Mouse (Mus musculus): ENCODE results near the gene Umod. TPM values are rescaled to one million over a fixed set of nuclear protein-coding genes. Genes with fewer than 3 reads are reported as not detected.

The Umod gene
- polyA plus RNA-seq, 1 experiment from 2014 or later, result not detected

DNA sequence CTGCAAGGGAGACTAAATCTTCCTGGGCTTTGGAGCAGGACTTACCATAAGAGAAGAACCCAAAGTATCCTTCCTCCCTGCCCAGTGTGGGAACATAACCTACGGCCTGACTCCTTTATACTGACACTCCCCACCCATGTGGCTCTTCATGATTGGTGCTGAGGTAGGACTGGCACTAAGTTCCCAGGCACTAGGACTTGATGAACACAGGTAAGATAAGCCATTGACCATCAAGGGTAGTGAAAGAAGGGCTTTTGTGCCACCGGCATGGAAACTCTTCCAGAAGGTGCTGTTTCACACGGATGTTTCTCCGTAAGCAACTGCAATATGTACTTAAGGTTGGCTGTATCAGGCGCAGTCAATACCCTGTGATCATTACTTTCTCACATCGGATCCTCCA, 19.9 kb downstream of the Umod start, which contains the start of gene Gp2:
Gene Gp2, minus strand, starts transcription at position 101 of the 400 bp plus-strand sequence.
- H3K9me3 ChIP-seq (replicated peaks; ENCODE audit: control insufficient read depth, low read length), result no peaks in the 10 kb centered on the region
- no peak within 1 kb of the TSS for H3K9ac ChIP-seq (ENCODE audit: low read length)
- no peaks in the 10 kb centered on the region for H3K4me1 ChIP-seq (ENCODE audit: control insufficient read depth, insufficient read depth, low read length)
- no peaks in the 10 kb centered on the region for H3K27me3 ChIP-seq (ENCODE audit: control insufficient read depth, insufficient read depth, low read length)
- H3K36me3 ChIP-seq (ENCODE audit: control insufficient read depth, insufficient read depth, low read length), result no peaks in the 10 kb centered on the region
- ATAC-seq (ENCODE audit: insufficient read depth, low FRiP score), result no peak
- no peak within 1 kb of the TSS for H3K27ac ChIP-seq (ENCODE audit: low read length)
- no peak within 1 kb of the TSS for H3K4me2 ChIP-seq (ENCODE audit: low read depth, low read length)
- H3K4me3 ChIP-seq (replicated peaks; ENCODE audit: low read length), result no peak within 1 kb of the TSS
- WGBS, result 80% methylated on average over 6 of the region's 6 CpGs

DNA sequence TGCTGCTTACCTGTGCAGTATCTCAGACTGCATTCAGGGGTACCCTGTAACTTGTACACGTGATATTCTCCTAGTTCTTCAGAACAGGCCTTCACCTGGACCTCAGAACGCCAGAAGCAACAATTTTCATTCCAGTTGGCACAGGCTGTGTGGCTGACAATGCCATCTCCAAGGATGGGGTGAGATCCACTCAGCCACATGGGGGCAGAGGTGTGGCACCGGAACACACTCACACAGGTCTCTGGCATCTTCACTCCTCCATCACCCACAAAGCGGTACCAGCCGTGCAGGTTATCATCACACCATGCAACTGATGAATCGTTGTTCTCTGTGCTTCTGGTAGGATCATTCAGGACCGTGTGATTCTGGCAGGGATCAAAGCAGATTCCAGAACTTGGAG, 24.9 kb downstream of the Umod start:
- Histone ChIP-seq H3K36me3 (ENCODE audit: control insufficient read depth, insufficient read depth, low read length) (no peaks in the 10 kb centered on the region), H3K4me1 (ENCODE audit: control insufficient read depth, insufficient read depth, low read length) (no peaks in the 10 kb centered on the region), H3K27me3 (ENCODE audit: control insufficient read depth, insufficient read depth, low read length) (no peaks in the 10 kb centered on the region), H3K9ac (ENCODE audit: low read length) (no peak overlapping the region), H3K27ac (ENCODE audit: low read length) (no peak overlapping the region), H3K4me2 (ENCODE audit: low read depth, low read length) (no peak overlapping the region), H3K4me3 (replicated peaks; ENCODE audit: low read length) (no peak overlapping the region), H3K9me3 (replicated peaks; ENCODE audit: control insufficient read depth, low read length) (no peaks in the 10 kb centered on the region)
- no peak for ATAC-seq (ENCODE audit: insufficient read depth, low FRiP score)
- WGBS, result 80% methylated on average over 7 of the region's 7 CpGs

DNA sequence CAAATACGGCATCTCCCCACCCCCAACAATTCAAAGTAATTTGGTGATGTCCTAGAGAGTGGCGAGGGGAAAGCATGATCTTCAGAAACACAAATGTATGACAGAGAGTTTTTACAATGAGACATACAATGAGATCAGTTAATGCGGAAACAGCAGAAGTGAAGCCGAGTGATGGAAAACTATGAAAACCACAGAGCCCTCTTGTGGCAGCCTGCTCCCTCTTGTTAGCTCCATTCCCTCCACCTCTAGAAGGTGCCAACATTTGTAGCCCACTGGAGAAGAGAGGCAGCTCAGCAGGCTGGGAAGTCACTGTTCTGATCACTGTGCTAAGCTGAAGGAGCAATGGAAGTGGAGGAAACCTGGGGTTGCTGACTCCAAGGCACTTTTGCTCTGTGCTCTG, 35.2 kb downstream of the Umod start:
- H3K4me2 ChIP-seq (ENCODE audit: low read depth, low read length), result no peak overlapping the region
- H3K4me1 ChIP-seq (ENCODE audit: control insufficient read depth, insufficient read depth, low read length), result no peaks in the 10 kb centered on the region
- H3K9ac ChIP-seq (ENCODE audit: low read length), result no peak overlapping the region
- H3K27me3 ChIP-seq (ENCODE audit: control insufficient read depth, insufficient read depth, low read length), result no peaks in the 10 kb centered on the region
- no peaks in the 10 kb centered on the region for H3K9me3 ChIP-seq (replicated peaks; ENCODE audit: control insufficient read depth, low read length)
- no peak overlapping the region for H3K4me3 ChIP-seq (replicated peaks; ENCODE audit: low read length)
- H3K36me3 ChIP-seq (ENCODE audit: control insufficient read depth, insufficient read depth, low read length), result no peaks in the 10 kb centered on the region
- H3K27ac ChIP-seq (ENCODE audit: low read length), result no peak overlapping the region
- WGBS, result 58% methylated on average over 4 of the region's 4 CpGs
- ATAC-seq (ENCODE audit: insufficient read depth, low FRiP score), result no peak

DNA sequence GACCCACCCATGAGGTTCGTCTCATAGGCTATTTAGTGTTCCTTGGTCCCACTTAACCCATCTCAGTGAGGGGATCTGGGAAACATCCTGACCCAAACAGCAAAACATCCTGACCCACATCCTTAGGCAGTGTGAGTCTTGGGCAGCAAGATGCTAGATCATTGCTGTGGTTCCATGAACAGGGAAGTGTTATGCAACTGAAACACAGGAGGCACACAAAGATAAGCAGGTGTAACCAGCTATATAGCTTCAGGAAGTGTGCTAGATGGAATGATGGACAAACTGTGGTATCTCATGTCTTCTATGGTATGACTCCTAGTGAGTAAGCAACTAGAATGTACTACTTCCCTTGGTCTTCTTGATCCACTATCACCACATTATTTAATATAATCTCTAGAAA, 37.1 kb downstream of the Umod start:
- H3K36me3 ChIP-seq (ENCODE audit: control insufficient read depth, insufficient read depth, low read length), result no peaks in the 10 kb centered on the region

DNA sequence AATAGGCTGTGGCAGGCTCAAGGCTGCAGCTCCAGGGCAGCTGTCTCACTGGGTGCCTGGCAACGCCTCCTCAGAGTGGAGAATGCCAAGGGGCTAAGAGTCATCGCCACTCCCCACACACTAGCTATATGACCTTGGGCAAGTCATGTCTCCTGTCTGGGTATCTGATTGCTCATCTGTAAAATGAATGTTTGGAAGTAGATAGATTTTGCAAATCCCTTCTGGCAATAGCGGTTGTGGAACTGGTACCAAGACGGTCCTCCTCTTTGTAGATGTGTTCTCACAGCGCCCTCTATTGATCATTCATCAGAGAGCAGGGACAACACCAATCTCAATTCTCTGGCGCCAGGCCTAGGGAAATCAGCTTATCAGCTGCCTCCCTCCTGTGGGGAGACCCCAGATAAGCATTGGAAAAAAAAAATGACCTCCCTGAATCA, 51.9 kb downstream of the Umod start:
- Histone ChIP-seq H3K4me1 (ENCODE audit: control insufficient read depth, insufficient read depth, low read length) (no peaks in the 10 kb centered on the region), H3K4me3 (replicated peaks; ENCODE audit: low read length) (no peak overlapping the region), H3K4me2 (ENCODE audit: low read depth, low read length) (no peak overlapping the region), H3K36me3 (ENCODE audit: control insufficient read depth, insufficient read depth, low read length) (no peaks in the 10 kb centered on the region), H3K9ac (ENCODE audit: low read length) (no peak overlapping the region), H3K9me3 (replicated peaks; ENCODE audit: control insufficient read depth, low read length) (no peaks in the 10 kb centered on the region), H3K27me3 (ENCODE audit: control insufficient read depth, insufficient read depth, low read length) (no peaks in the 10 kb centered on the region), H3K27ac (ENCODE audit: low read length) (no peak overlapping the region)
- no peak for ATAC-seq (ENCODE audit: insufficient read depth, low FRiP score)
- WGBS, result 17% methylated on average over 6 of the region's 6 CpGs

More for the DNA sequence above, 37.1 kb downstream of the Umod start:
- no peaks in the 10 kb centered on the region for H3K27me3 ChIP-seq (ENCODE audit: control insufficient read depth, insufficient read depth, low read length)
- no peaks in the 10 kb centered on the region for H3K9me3 ChIP-seq (replicated peaks; ENCODE audit: control insufficient read depth, low read length)
- WGBS, result 65% methylated on average over 1 of the region's 1 CpGs
- no peak overlapping the region for H3K4me3 ChIP-seq (replicated peaks; ENCODE audit: low read length)
- no peak overlapping the region for H3K27ac ChIP-seq (ENCODE audit: low read length)
- no peak for ATAC-seq (ENCODE audit: insufficient read depth, low FRiP score)
- H3K4me2 ChIP-seq (ENCODE audit: low read depth, low read length), result no peak overlapping the region
- H3K9ac ChIP-seq (ENCODE audit: low read length), result no peak overlapping the region
- H3K4me1 ChIP-seq (ENCODE audit: control insufficient read depth, insufficient read depth, low read length), result no peaks in the 10 kb centered on the region

DNA sequence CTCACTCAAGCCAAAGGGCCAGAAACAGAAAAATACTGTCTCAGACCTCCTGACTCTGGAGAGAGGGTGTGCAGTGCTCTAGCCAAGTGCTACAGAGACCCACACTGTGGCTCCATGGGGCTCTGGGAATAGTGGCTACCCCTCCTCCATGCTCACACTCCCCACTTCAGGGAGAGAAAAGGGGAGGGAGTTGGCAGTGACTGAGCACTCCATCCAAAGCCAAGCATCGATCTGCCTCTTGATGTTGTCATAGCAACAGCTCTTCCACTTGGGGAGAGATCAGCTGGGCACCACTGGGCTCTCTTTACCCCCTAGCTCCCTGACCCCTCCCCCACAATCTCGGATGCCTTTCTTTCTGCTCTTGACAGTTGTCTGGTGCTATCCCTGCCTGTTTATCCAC, 58.4 kb downstream of the Umod start:
- Histone ChIP-seq H3K36me3 (ENCODE audit: control insufficient read depth, insufficient read depth, low read length) (no peaks in the 10 kb centered on the region), H3K4me1 (ENCODE audit: control insufficient read depth, insufficient read depth, low read length) (no peaks in the 10 kb centered on the region), H3K4me3 (replicated peaks; ENCODE audit: low read length) (no peak overlapping the region), H3K27me3 (ENCODE audit: control insufficient read depth, insufficient read depth, low read length) (no peaks in the 10 kb centered on the region), H3K9ac (ENCODE audit: low read length) (no peak overlapping the region), H3K27ac (ENCODE audit: low read length) (no peak overlapping the region), H3K4me2 (ENCODE audit: low read depth, low read length) (no peak overlapping the region), H3K9me3 (replicated peaks; ENCODE audit: control insufficient read depth, low read length) (no peaks in the 10 kb centered on the region)
- WGBS, result 2% methylated on average over 2 of the region's 2 CpGs
- ATAC-seq (ENCODE audit: insufficient read depth, low FRiP score), result no peak

DNA sequence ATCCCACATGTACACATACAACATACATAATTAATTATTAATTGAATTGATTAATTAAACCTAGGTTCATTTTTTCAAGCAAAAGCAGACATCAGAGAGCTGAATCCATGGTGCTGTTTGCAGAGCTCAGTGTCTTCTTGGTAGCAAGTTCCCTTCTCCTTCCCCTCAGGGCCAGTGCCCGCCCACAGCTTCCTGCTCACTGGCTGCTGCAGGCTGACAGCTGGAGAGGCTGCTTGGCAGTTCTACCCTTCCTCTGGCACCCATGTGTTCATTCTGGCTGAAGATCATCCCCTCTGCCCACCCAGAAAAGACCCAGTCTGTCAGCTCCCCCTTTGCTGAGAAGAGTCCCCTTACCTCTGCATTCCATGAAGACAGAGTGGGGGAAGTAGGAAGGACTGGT, 60.6 kb downstream of the Umod start:
- Histone ChIP-seq H3K4me3 (replicated peaks; ENCODE audit: low read length) (no peak overlapping the region), H3K27ac (ENCODE audit: low read length) (no peak overlapping the region), H3K27me3 (ENCODE audit: control insufficient read depth, insufficient read depth, low read length) (no peaks in the 10 kb centered on the region), H3K4me2 (ENCODE audit: low read depth, low read length) (no peak overlapping the region), H3K9ac (ENCODE audit: low read length) (no peak overlapping the region), H3K9me3 (replicated peaks; ENCODE audit: control insufficient read depth, low read length) (no peaks in the 10 kb centered on the region), H3K4me1 (ENCODE audit: control insufficient read depth, insufficient read depth, low read length) (no peaks in the 10 kb centered on the region), H3K36me3 (ENCODE audit: control insufficient read depth, insufficient read depth, low read length) (no peaks in the 10 kb centered on the region)
- ATAC-seq (ENCODE audit: insufficient read depth, low FRiP score), result no peak
- 56% methylated on average over 1 of the region's 1 CpGs for WGBS

Other genes with a start within 250 kb of the Umod start
- gene Gp2, start 20.0 kb downstream of the Umod start, polyA plus RNA-seq (2015; fragmentation: Nextera tagmentation; extraction: Ambion mirVana), result 1.1 and 1.2 TPM in 2 replicates
- gene Acsm5, start 40.2 kb upstream of the Umod start, polyA plus RNA-seq (2015; fragmentation: Nextera tagmentation; extraction: Ambion mirVana), result not detected in 2 replicates
- gene Pdilt, start 44.2 kb upstream of the Umod start, polyA plus RNA-seq (2015; fragmentation: Nextera tagmentation; extraction: Ambion mirVana), result not detected in 2 replicates
- gene Acsm2, start 75.1 kb upstream of the Umod start, polyA plus RNA-seq (2015; fragmentation: Nextera tagmentation; extraction: Ambion mirVana), result not detected in 2 replicates
- gene Acsm1, start 127.7 kb upstream of the Umod start, polyA plus RNA-seq (2015; fragmentation: Nextera tagmentation; extraction: Ambion mirVana), result 0.25 and 0.56 TPM in 2 replicates
- gene Acsm4, start 210.7 kb upstream of the Umod start, polyA plus RNA-seq (2015; fragmentation: Nextera tagmentation; extraction: Ambion mirVana), result not detected in 2 replicates
- 62.3 and 65.2 TPM in 2 replicates for gene Thumpd1, start 241.5 kb upstream of the Umod start, polyA plus RNA-seq (2015; fragmentation: Nextera tagmentation; extraction: Ambion mirVana)

Measured in stomach, embryonic 16.5 days (tissue).